Mouse (Mus musculus): ENCODE measurements around the gene Wdr43.
"Not testable (repeated sequence)": the region's sequence is repeated elsewhere in the genome, so short reads cannot be mapped to it uniquely, and the experiment has no call there.

Wdr43 gene

GRCm38 (mm10) chr17:71615638-71616318, at the start of gene Wdr43:
Gene Wdr43 (plus strand): TSS chr17:71615895.
- DNase-seq (ENCODE audit: low spot score), result peak; percentile 94

DNA sequence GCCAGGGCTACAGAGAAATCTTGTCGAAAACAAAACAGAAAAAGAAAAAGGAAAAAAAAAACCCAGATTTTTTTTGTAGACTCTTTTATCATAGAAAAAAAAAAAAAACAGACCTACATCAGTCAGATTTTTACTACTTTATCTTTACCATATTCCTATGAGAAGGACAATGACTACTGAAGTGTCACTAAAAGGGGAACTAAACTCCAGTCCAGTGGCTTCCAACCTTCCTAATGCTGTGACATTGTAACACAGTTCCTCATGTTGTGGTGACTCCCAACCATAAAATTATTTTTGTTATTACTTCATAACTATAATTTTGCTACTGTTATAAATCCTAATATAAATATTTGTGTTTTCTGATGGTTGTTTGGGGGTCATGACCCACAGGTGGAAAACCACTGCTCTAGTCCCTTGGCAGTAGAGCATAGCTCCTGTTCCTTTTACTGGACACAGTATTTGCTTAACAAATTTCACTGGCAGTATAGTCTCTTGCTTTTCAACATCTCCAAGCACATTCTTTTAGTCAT, 36.5 kb upstream of the Wdr43 start:
- no peak for DNase-seq (ENCODE audit: low spot score)

DNA sequence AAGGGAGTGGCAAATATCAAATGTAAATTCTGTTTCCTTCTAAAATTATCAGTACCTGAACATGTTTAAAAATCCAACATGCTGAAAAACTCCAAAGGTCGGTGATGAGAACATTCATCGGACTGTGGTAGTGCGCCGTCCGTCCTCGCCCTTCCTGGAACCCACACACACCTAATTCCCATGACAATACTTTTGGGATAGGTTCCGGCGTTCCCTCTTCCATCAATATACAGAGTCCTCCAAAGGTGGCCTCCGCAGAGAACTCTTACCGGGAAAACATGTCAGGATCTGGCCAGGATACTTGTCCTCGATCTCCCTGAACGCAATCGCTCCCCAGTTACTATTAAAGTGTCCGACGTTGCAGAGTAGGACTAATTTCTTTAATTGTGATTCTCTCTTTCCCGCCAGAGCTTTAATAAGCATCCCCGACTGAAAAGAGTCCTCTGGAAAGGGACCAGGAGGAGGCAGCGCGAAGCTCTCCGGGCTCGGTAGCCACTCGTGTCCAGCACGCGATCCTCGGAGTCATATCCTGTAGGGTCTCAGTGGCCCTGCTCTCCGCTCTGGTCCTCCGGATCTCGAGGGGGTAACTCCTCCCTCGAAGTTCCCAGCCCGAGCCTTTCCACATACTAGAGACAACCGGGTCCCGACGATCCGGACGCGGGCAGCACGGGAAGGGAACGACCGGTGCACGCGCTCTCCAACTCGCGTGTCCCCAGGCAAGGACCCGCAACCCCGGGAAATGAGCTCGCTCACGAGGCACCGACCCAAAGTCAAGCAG, 17.6 kb upstream of the Wdr43 start:
- DNase-seq (ENCODE audit: low spot score), result no peak

DNA sequence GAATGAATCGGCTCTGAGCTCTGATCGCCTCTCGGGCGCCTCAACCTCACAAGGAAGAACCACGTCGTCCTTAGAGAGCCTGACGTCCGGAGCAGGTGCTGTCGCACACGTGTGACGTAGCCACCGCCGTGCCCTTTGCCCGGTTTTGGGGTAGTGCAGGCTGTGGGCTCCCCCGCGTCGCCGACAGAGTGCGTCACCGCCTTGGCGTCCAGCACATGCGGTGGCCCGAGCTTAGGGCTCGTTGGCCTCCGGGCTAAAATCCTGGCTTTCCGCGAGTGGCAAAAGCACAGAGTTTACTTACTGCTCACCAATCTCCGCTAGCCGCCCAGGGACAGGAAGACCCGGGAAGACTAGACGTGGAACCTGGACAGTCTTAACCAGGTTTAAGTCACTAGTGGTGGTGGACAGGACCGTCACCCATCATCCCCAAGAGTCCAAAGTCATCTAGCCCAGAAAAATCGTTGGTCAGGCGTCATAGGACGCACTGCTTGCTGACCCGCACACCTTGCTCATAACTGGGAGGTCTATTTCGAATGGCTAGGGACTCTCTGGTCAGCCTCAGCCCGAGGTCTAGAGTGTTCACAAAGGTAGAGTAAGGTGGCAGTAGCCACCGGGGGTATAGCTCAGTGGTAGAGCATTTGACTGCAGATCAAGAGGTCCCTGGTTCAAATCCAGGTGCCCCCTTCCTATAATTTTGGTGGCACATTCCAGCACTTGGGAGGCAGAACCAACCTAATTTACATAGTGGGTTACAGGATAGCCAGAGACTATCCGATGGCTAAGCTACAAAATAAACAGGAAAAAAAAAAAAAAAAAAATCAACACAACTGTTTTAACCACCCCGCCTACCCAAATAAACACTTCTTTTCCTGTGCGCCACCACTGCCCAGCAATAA, 16.8 kb upstream of the Wdr43 start:
- DNase-seq (ENCODE audit: low spot score), result peak; percentile 91

- no peak for DNase-seq (ENCODE audit: low spot score)
Observed at GRCm38 (mm10) chr17:71616319-71617032, 781 bp downstream of the Wdr43 start.

DNA sequence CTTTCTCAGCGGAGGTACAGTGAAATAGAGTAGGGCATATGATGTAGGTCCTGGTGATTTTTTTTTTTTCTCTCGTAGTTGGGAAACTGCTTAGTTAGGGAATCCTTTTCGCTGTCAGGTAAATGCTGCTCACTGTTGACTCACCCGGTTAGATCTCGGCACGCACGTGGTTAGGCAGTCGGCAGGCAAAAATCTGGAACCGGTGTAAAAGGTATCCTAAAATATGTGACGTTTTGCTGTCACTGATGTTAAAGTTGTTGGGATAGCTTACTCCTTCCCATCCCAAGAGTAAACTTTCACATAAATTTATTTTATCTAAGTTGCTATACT, 1.3 kb downstream of the Wdr43 start:
- DNase-seq (ENCODE audit: low spot score), result no peak

DNA sequence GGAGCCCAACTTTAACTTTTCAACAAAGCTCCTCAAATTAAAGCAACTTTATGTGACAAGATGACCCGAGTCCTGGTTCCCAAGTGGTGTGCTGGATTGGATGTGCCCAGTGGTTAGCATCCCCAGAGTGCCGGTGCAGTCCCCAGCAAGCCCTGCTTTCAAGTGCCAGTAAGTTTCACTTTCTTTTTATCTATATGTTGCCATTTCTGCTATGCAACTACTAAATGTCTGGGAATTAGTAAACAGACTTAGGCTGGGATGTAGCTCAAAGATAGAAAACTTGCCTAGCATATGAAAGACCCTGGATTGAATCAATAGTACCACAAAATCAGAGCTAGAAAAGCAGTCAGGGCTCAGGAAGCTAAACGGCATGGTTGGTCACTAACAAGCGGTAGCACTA, 2.3 kb downstream of the Wdr43 start:
- no peak for DNase-seq (ENCODE audit: low spot score)

DNA sequence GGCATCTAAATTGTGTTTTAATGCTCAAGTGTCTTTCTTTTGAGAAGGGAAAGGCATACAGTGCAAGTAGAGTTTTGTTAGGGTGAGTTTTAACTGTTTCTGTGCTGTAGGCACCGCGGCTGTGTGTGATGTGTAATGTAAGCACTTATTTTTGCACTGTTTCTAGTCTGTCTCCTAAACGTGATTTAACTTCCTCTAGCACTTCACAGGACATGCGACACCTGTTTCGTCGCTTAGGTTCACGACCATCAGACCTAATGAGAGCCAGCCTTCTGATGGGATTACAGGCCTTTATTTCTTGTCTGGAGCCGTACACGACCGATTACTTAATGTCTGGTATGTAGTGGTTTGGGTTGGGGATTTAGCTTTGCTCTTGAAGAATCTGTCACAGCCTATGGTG, 16.1 kb downstream of the Wdr43 start:
- DNase-seq (ENCODE audit: low spot score), result no peak

- no peak for DNase-seq (ENCODE audit: low spot score)
Observed at GRCm38 (mm10) chr17:71633350-71633749, 17.7 kb downstream of the Wdr43 start.

GRCm38 (mm10) chr17:71636786-71637185, 21.1 kb downstream of the Wdr43 start:
- DNase-seq (ENCODE audit: low spot score), result no peak

DNA sequence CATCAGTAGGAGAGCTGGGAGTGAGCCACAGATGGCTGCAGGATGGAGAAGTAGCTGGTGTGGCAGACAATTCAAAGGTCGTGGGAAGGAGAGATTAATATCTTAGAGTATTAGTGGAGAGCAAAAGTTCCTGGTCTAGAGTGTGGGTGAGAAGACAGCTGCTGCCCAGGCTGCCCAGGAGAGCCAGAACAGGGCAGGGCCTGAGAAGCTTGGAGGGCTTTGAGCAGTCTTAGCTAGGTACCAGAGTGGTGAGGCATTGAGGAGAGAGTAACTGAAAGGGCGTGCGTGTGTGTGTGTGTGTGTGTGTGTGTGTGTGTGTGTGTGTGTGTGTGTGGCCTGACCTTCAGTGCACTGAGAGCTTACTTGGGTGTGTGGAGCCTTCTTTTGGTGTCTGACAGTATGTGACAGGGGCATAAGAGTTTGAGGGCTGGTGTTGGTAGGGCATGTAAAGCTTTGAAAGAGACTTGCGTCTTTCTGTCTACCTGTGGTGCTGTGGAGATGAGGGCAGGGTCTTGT, 22.1 kb downstream of the Wdr43 start:
- no peak for DNase-seq (ENCODE audit: low spot score)

- not testable (repeated sequence) for DNase-seq (ENCODE audit: low spot score)
Observed at GRCm38 (mm10) chr17:71639056-71639455, 23.4 kb downstream of the Wdr43 start.

DNA sequence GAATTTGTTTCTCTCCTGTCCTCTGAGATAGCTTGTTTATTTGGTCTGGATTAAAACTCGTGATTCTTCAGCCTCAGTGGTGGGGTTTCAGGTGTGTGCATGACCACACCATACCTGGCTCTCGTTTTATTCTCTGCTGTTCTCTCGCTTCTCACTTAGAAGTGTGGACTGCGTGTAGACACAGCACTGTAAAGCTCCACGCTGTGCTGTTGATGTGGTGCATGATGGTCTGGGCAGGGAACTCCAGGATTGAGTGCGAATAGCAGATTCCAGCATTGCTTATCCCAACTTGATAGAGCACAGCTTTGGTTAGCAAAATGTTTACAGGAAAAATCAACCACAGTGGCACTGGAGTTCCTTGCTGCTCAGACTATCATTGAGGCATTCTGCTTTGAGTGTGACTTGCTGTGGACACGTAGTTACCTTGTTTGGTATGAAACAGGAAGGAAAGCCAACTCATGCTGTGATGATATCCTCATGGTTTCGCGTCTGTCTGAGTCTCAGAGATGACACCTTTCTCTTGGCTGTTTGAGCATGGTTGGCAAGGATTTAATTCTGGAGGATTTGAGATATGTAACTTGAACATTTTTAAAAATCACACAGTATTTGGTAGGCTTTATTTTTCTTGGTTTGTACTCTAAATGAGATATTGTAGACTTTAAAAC, 24.9 kb downstream of the Wdr43 start:
- DNase-seq (ENCODE audit: low spot score), result no peak

DNA sequence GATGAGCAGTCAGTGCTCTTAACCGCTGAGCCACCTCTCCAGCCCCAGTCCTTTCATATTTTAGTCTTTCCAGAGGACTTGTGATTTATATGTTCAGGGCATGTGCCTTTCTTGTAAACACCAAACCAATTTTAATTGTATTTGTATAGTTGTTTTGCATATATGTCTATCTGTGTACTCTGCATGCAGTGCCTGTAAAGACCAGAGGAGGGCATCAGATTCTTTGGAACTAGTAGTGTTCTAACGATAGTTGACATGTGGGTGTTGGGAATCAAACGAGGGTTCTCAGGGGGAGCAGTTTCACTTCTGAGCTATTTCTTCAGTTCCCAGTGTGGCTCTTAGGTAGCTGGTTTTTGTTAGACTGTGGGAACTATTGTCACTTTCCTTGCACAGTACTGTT, 26.5 kb downstream of the Wdr43 start:
- DNase-seq (ENCODE audit: low spot score), result no peak

GRCm38 (mm10) chr17:71650011-71650410, 34.3 kb downstream of the Wdr43 start:
- no peak for DNase-seq (ENCODE audit: low spot score)

GRCm38 (mm10) chr17:71652495-71652894, 36.8 kb downstream of the Wdr43 start:
- no peak for DNase-seq (ENCODE audit: low spot score)

- DNase-seq (ENCODE audit: low spot score), result no peak
Observed at GRCm38 (mm10) chr17:71652934-71653333, 37.2 kb downstream of the Wdr43 start.

- DNase-seq (ENCODE audit: low spot score), result no peak
Observed at GRCm38 (mm10) chr17:71657521-71657920, 41.8 kb downstream of the Wdr43 start.

GRCm38 (mm10) chr17:71658666-71659065, 43.0 kb downstream of the Wdr43 start:
- DNase-seq (ENCODE audit: low spot score), result no peak

- DNase-seq (ENCODE audit: low spot score), result no peak
Observed at GRCm38 (mm10) chr17:71660390-71660789, 44.7 kb downstream of the Wdr43 start.

DNA sequence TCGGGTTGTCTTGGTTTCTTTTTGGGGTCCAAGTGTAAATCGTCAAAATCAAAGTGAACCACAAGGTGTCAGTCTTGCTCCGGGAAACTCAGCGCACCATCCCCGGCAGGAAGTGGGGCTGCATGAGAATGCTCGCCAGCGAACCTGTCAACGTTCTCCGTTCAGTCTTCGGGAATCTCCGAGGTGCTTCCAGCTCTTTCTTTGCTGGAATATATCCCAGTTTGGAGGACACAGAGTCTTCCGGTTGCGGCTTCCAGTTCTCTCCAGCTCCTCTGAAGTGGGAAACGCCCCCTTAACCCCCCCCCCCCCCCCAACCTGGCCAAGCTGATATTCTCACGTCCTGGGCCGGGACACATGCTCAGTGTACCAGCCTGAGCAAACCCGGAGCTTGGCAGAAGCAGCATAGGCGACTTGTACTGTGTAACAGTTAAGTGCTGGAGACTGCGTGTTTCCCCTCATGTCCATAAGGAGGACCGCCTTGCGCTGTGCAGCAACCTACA, 47.1 kb downstream of the Wdr43 start:
- DNase-seq (ENCODE audit: low spot score), result peak; percentile 39

Data from left cerebral cortex, adult 11 months (tissue).